Mouse (Mus musculus) MEL (cell line): ENCODE results near the gene Itgb1bp1.

ENCODE experiments used
- HCFC1 ChIP-seq: IDR thresholded peaks from 2 replicates; pipeline ENCODE4 v1.6.1; 2012; ENCODE audit warnings: low read depth, mild to moderate bottlenecking, inconsistent platforms, low read length, improper control_type of control experiment, moderate library complexity
- MAX ChIP-seq: IDR thresholded peaks from 2 replicates; pipeline ENCODE4 v1.6.1; 2011; ENCODE audit warnings: low read length, improper control_type of control experiment
- MYC ChIP-seq: IDR thresholded peaks from 2 replicates; pipeline ENCODE4 v1.6.1; 2011; ENCODE audit warnings: low read depth, mild to moderate bottlenecking, low read length, improper control_type of control experiment, moderate library complexity

GRCm38 (mm10) chr12:21325266-21325665 lies 39.2 kb upstream of the Itgb1bp1 start:
- TF ChIP-seq MYC (no peak), MAX (no peak), HCFC1 (no peak)
